Mouse (Mus musculus) ES-Bruce4 (cell line): ENCODE results near the gene Aebp1.

Experiments
- CTCF ChIP-seq: IDR thresholded peaks from one replicate; pipeline ENCODE4 v1.8.1; 2011; ENCODE audit warnings: low read depth, low read length
- EP300 ChIP-seq: IDR thresholded peaks from 2 replicates; pipeline ENCODE4 v1.6.1; 2011; ENCODE audit warnings: low read depth, low read length; ENCODE audit not compliant: insufficient read depth
- POLR2A ChIP-seq: IDR thresholded peaks from one replicate; pipeline ENCODE4 v1.8.1; 2011; ENCODE audit warnings: low read length; ENCODE audit not compliant: insufficient read depth

- TF ChIP-seq CTCF (no peak), POLR2A (no peak), EP300 (no peak)
These were observed 13.0 kb upstream of the Aebp1 start for GRCm38 (mm10) chr11:5848741-5849140.
